Mouse (Mus musculus): ENCODE measurements at regions not wholly inside any gene's neighbourhood (a gene's known extent, or its start where the extent isn't known, plus 50 kb on each side); places are given as distances from the start of the nearest gene placed in this dataset.

DNA sequence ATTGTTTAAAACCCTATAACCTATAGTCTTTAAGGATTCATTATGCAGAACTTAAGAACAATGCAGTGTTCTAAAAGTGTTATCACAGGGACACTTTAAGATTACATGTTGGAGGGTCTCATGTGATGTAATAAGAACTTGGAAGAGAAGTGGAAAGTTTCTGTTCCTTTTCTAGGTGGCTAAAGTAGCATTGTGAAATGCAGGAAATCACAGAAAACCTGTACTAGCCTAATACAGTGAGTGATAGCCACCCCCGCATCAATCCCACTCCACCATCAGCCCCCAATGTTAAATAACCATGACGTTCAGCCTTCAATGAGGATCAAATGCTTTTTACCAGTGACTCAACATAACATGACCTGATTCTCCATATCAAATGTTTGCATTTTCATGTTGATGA lies 147.4 kb upstream of the Palmd start:
- H3K36me3 ChIP-seq: no peaks in the 10 kb centered on the region
- 85% methylated on average over 2 of the region's 2 CpGs for WGBS
- H3K27me3 ChIP-seq (replicated peaks): no peaks in the 10 kb centered on the region
- no peak overlapping the region for H3K9ac ChIP-seq
- H3K4me1 ChIP-seq (replicated peaks): no peaks in the 10 kb centered on the region
- no peak for ATAC-seq (ENCODE audit: insufficient number of reproducible peaks, low FRiP score)
- no peak overlapping the region for H3K4me2 ChIP-seq
- H3K27ac ChIP-seq (ENCODE audit: poor library complexity, severe bottlenecking): no peak overlapping the region
- no peaks in the 10 kb centered on the region; the same call in 1 of the 2 replicates for H3K9me3 ChIP-seq (replicated peaks)
- H3K4me3 ChIP-seq: no peak overlapping the region

DNA sequence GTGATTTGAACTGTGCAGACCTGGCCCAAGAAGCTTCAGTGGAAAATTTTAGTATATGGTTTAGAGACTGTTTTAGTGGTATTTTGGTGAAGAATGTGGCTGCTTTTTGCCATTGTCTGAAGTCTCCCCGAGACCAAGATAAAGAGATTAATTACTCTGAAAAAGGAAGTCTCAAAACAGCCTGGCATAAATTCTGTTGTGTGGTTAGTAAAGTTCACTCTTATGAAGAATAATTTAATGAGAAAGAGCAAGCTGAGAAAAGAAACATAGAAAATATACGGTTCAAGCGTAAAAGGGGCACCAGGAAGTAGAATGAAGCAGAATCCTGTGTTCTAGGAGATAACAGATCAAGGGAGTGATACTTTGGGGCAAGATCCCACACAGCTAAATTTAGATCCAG lies 144.0 kb upstream of the Palmd start:
- Histone ChIP-seq H3K27ac (ENCODE audit: poor library complexity, severe bottlenecking) (no peak overlapping the region), H3K4me2 (no peak overlapping the region), H3K9me3 (replicated peaks) (no peaks in the 10 kb centered on the region; the same call in 1 of the 2 replicates), H3K9ac (no peak overlapping the region), H3K4me1 (replicated peaks) (peaks cover 4% of the 10 kb centered on the region; the same call in 1 of the 2 replicates), H3K27me3 (replicated peaks) (no peaks in the 10 kb centered on the region), H3K36me3 (no peaks in the 10 kb centered on the region), H3K4me3 (no peak overlapping the region)
- ATAC-seq (ENCODE audit: insufficient number of reproducible peaks, low FRiP score): no peak
- 77% methylated on average over 3 of the region's 3 CpGs for whole genome bisulfite sequencing

DNA sequence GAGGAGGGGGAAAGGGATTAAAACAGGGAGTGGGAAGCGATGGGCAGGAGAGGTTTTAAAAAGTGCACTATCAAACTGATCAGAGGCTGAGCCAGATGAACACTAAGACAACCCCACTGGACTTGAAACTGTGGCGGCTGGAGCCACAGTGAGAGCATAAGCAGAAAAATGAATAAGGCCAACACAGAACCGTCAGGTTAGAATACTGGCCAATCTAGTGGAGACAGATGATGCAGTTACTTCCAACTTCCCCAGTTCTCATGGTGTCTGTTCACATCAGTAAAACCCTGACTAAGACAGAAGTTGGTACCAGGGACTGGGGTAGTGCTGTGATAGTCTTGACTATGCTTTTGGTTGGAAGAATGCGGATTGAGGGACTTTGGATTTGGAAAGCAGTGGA lies 143.5 kb upstream of the Palmd start:
- Histone ChIP-seq H3K27ac (ENCODE audit: poor library complexity, severe bottlenecking) (no peak overlapping the region), H3K4me2 (no peak overlapping the region), H3K9me3 (replicated peaks) (no peaks in the 10 kb centered on the region; the same call in 1 of the 2 replicates), H3K9ac (no peak overlapping the region), H3K36me3 (no peaks in the 10 kb centered on the region), H3K27me3 (replicated peaks) (no peaks in the 10 kb centered on the region), H3K4me3 (no peak overlapping the region), H3K4me1 (replicated peaks) (peaks cover 4% of the 10 kb centered on the region; the same call in 1 of the 2 replicates)
- WGBS: 83% methylated on average over 4 of the region's 4 CpGs
- ATAC-seq (ENCODE audit: insufficient number of reproducible peaks, low FRiP score): no peak

DNA sequence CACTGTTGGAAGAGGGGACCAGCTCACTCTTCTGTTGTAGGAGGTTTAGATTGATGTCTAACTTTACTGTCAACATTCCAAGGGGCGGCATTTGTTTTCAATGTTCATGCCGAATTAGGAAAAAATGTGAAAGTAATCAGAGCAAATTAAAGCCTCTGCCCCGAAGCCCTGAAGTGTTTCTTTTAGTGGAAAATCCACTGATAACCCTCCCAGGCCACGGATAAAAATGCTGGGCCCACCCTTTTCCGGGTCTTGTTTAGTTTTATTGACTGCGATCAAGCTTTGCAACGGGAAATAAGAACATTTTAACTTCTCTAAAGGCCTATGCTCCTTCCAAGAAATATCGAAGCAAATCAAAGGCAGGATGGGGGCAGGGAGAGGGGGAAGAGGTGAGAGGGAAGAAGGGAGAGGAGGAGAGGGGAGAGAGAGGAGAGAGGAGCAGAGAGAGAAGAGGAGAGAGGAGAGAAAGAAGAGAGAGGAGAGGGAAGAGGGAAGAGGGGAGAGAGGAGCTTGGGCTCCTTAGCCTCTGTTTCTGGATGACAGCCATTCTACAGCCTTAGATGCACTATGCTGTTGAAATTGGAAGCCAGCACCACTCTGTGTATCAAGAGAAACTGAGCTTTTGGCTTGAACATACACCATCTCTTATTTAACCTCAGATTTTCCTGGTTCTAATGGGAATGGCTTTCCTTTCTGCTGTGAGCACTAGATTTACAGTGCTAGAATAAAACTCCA lies 140.3 kb upstream of the Palmd start:
- Histone ChIP-seq H3K27ac (ENCODE audit: poor library complexity, severe bottlenecking) (peak overlapping the region; percentile 44; the same call in 1 of the 2 replicates), H3K4me2 (no peak overlapping the region), H3K9me3 (replicated peaks) (no peaks in the 10 kb centered on the region; the same call in 1 of the 2 replicates), H3K4me1 (replicated peaks) (peaks cover 4% of the 10 kb centered on the region; the same call in 1 of the 2 replicates), H3K9ac (no peak overlapping the region), H3K27me3 (replicated peaks) (no peaks in the 10 kb centered on the region), H3K4me3 (no peak overlapping the region), H3K36me3 (no peaks in the 10 kb centered on the region)
- ATAC-seq (ENCODE audit: insufficient number of reproducible peaks, low FRiP score): no peak
- WGBS: 52% methylated on average over 8 of the region's 8 CpGs

GRCm38 (mm10) chr3:117107986-117108385 lies 139.2 kb upstream of the Palmd start:
- WGBS: 76% methylated on average over 6 of the region's 6 CpGs

GRCm38 (mm10) chr3:117107378-117107777 lies 138.6 kb upstream of the Palmd start:
- ATAC-seq (ENCODE audit: insufficient number of reproducible peaks, low FRiP score): no peak
- peaks cover 4% of the 10 kb centered on the region; the same call in 1 of the 2 replicates for H3K4me1 ChIP-seq (replicated peaks)
- no peak overlapping the region for H3K9ac ChIP-seq
- no peak overlapping the region for H3K4me3 ChIP-seq
- no peaks in the 10 kb centered on the region for H3K9me3 ChIP-seq (replicated peaks)
- H3K36me3 ChIP-seq: no peaks in the 10 kb centered on the region
- no peaks in the 10 kb centered on the region for H3K27me3 ChIP-seq (replicated peaks)
- WGBS: 65% methylated on average over 3 of the region's 3 CpGs
- H3K27ac ChIP-seq (ENCODE audit: poor library complexity, severe bottlenecking): no peak overlapping the region
- no peak overlapping the region for H3K4me2 ChIP-seq

More at GRCm38 (mm10) chr3:117107986-117108385, 139.2 kb upstream of the Palmd start:
- ATAC-seq (ENCODE audit: insufficient number of reproducible peaks, low FRiP score): no peak
- no peak overlapping the region for H3K9ac ChIP-seq
- no peaks in the 10 kb centered on the region for H3K9me3 ChIP-seq (replicated peaks)
- H3K27me3 ChIP-seq (replicated peaks): no peaks in the 10 kb centered on the region
- peaks cover 4% of the 10 kb centered on the region; the same call in 1 of the 2 replicates for H3K4me1 ChIP-seq (replicated peaks)
- no peak overlapping the region for H3K27ac ChIP-seq (ENCODE audit: poor library complexity, severe bottlenecking)
- H3K4me2 ChIP-seq: no peak overlapping the region
- H3K4me3 ChIP-seq: no peak overlapping the region
- H3K36me3 ChIP-seq: no peaks in the 10 kb centered on the region

DNA sequence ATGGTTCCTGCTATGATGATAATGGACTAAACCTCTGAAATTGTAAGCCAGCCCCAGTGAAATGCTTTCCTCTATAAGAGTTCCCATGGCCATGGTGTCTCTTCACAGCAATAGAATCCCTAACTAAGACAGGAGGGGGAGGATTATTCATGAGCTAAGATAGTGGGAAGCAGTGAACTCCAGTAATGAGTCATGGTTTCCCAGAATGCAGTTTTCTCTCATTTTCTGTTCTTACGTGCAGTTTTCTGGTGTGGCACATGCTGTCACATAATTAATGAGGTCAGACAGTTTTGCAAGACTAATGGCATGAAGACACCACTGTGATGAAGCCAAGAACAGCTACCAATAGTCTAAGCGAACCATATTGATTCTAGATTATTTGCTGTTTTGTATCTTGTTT lies 118.9 kb upstream of the Palmd start:
- H3K9ac ChIP-seq: no peak overlapping the region
- 72% methylated on average over 2 of the region's 2 CpGs for whole genome bisulfite sequencing
- no peaks in the 10 kb centered on the region for H3K27me3 ChIP-seq (replicated peaks)
- H3K36me3 ChIP-seq: no peaks in the 10 kb centered on the region
- no peak overlapping the region for H3K4me2 ChIP-seq
- no peak for ATAC-seq (ENCODE audit: insufficient number of reproducible peaks, low FRiP score)
- H3K4me1 ChIP-seq (replicated peaks): no peaks in the 10 kb centered on the region
- H3K9me3 ChIP-seq (replicated peaks): no peaks in the 10 kb centered on the region
- no peak overlapping the region for H3K27ac ChIP-seq (ENCODE audit: poor library complexity, severe bottlenecking)
- H3K4me3 ChIP-seq: no peak overlapping the region

GRCm38 (mm10) chr3:117076734-117077133 lies 107.9 kb upstream of the Palmd start:
- Histone ChIP-seq H3K4me3 (no peak overlapping the region), H3K9me3 (replicated peaks) (no peaks in the 10 kb centered on the region), H3K4me2 (no peak overlapping the region), H3K27me3 (replicated peaks) (no peaks in the 10 kb centered on the region), H3K27ac (ENCODE audit: poor library complexity, severe bottlenecking) (no peak overlapping the region), H3K36me3 (no peaks in the 10 kb centered on the region), H3K4me1 (replicated peaks) (no peaks in the 10 kb centered on the region; the same call in 1 of the 2 replicates), H3K9ac (no peak overlapping the region)
- ATAC-seq (ENCODE audit: insufficient number of reproducible peaks, low FRiP score): peak; percentile 80
- WGBS: 31% methylated on average over 2 of the region's 2 CpGs

DNA sequence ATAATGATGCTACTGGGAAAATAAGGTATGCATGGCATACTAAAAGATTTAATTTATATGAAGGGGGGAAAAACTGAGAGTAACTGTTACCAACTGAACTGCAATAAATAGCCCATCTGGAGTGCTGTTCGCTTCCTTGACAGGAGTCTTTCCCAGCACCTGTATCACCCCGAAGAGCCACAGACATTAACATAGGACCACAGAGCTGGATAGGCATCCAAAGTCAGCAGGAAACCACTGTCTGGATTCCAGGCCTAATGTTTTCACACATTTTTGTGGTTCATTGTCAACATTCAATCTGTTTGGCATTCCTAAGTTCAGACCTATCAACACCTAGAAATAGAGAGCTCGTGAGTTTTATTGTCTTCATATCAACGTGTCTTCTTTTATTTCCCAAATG lies 104.6 kb upstream of the Palmd start:
- Histone ChIP-seq H3K9ac (no peak overlapping the region), H3K4me2 (no peak overlapping the region), H3K4me1 (replicated peaks) (no peaks in the 10 kb centered on the region; the same call in 1 of the 2 replicates), H3K9me3 (replicated peaks) (no peaks in the 10 kb centered on the region), H3K27me3 (replicated peaks) (no peaks in the 10 kb centered on the region), H3K36me3 (no peaks in the 10 kb centered on the region), H3K27ac (ENCODE audit: poor library complexity, severe bottlenecking) (no peak overlapping the region), H3K4me3 (no peak overlapping the region)
- no peak for ATAC-seq (ENCODE audit: insufficient number of reproducible peaks, low FRiP score)
- 61% methylated on average over 4 of the region's 4 CpGs for WGBS

GRCm38 (mm10) chr3:117072998-117073397 lies 104.2 kb upstream of the Palmd start:
- H3K27me3 ChIP-seq (replicated peaks): no peaks in the 10 kb centered on the region
- H3K36me3 ChIP-seq: no peaks in the 10 kb centered on the region
- 72% methylated on average over 3 of the region's 3 CpGs for WGBS
- H3K9ac ChIP-seq: no peak overlapping the region
- no peak overlapping the region for H3K4me2 ChIP-seq
- H3K9me3 ChIP-seq (replicated peaks): no peaks in the 10 kb centered on the region
- H3K27ac ChIP-seq (ENCODE audit: poor library complexity, severe bottlenecking): no peak overlapping the region
- H3K4me1 ChIP-seq (replicated peaks): no peaks in the 10 kb centered on the region; the same call in 1 of the 2 replicates
- no peak overlapping the region for H3K4me3 ChIP-seq
- ATAC-seq (ENCODE audit: insufficient number of reproducible peaks, low FRiP score): no peak

DNA sequence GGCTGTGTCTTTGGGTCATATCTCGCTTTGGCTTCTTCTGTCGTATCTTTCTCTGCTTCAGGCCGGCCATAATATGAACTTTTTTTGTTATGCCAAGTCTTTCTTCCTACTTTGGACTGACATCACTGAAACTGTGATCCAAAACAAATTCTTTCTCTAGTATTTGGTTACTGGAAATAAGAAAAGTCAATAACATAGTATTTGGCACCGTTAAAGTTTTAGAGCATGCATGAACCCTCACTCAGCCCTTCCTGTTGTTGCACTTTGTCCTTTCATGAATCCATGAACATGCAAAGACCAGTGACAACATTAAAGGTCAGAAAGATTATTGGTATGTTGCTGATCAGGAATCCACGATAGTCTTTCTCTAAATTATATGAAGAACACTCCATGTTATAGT lies 103.1 kb upstream of the Palmd start:
- no peaks in the 10 kb centered on the region for H3K36me3 ChIP-seq
- 78% methylated on average over 5 of the region's 5 CpGs for WGBS
- ATAC-seq (ENCODE audit: insufficient number of reproducible peaks, low FRiP score): no peak
- no peak overlapping the region for H3K9ac ChIP-seq
- no peaks in the 10 kb centered on the region for H3K27me3 ChIP-seq (replicated peaks)
- H3K4me2 ChIP-seq: no peak overlapping the region
- H3K9me3 ChIP-seq (replicated peaks): no peaks in the 10 kb centered on the region
- peaks cover 4% of the 10 kb centered on the region; the same call in 1 of the 2 replicates for H3K4me1 ChIP-seq (replicated peaks)
- H3K27ac ChIP-seq (ENCODE audit: poor library complexity, severe bottlenecking): no peak overlapping the region
- H3K4me3 ChIP-seq: no peak overlapping the region
